Mouse (Mus musculus) embryonic fibroblast, embryonic 13.5 days (primary cell): ENCODE measurements around the gene Tmprss3.

Experiments
- CTCF ChIP-seq: IDR thresholded peaks from 2 replicates; pipeline ENCODE4 v1.5.1; 2011; ENCODE audit warnings: mild to moderate bottlenecking, control low read depth, low read length, moderate library complexity, borderline replicate concordance; ENCODE audit not compliant: insufficient read depth
- POLR2A ChIP-seq: IDR thresholded peaks from 2 replicates; pipeline ENCODE4 v1.6.1; 2011; ENCODE audit warnings: low read depth, mild to moderate bottlenecking, control low read depth, low read length, moderate library complexity

GRCm38 (mm10) chr17:31134913-31135312 lies 63.9 kb downstream of the Tmprss3 start:
- TF ChIP-seq POLR2A (no peak), CTCF (no peak)
